In the genomic region with DNA sequence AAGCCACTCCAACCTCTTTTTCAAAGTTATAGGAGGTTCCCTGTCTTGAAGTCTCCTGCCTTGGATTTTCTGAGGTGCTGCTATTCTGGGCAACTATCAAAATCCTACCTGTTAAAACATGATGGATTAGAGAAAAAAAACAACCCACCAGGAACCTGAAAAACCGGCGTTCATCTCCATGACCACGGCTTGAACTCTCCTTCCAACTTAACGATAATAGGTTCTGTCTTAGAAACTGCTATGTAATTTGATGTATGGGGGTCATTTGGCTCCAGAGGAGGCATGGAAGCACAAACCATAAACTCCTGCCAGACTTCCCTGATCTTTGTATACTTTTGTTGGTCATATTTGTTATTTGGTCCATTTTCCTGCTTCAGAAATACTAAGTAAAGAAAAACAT, we compare ENCODE assay signal across 13 mouse cellular contexts. TPM values are rescaled to one million over a fixed set of nuclear protein-coding genes. Genes with fewer than 3 reads are reported as not detected.
DNase-seq lines count a peak whose midpoint lies in the region; ATAC-seq and TF ChIP-seq lines count a peak whose summit lies in the region.
"Had no signal": no experiment of that assay in that cellular context is flagged by ENCODE, and none has a peak within 500 bp of the region (broad histone marks: within the 10 kb centered on the region; RNA-seq: fewer than 3 reads in every experiment).

No protein-coding gene starts in this region.

- peak overlapping the region; percentile 37 for H3K4me3 ChIP-seq in kidney, embryonic 15.5 days (replicated peaks)
- no peak overlapping the region for H3K4me3 ChIP-seq in embryonic fibroblast, embryonic 13.5 days (ENCODE audit: insufficient read depth, low read length)
- peak overlapping the region; percentile 51 for H3K4me3 ChIP-seq in hindbrain, embryonic 15.5 days
- H3K4me3 ChIP-seq in neural tube, embryonic 12.5 days, result peak overlapping the region; percentile 32
- H3K4me3 ChIP-seq: liver, embryonic 15.5 days had no signal

- 4% methylated on average over 4 of the region's 4 CpGs for WGBS in kidney, embryonic 15.5 days
- WGBS in hindbrain, embryonic 15.5 days, result 3% methylated on average over 4 of the region's 4 CpGs
- 1% methylated on average over 4 of the region's 4 CpGs for WGBS in neural tube, embryonic 12.5 days

- H3K9ac ChIP-seq in kidney, embryonic 15.5 days, result no peak overlapping the region
- peak overlapping the region; percentile 46; the same call in 1 of the 2 replicates for H3K9ac ChIP-seq in hindbrain, embryonic 15.5 days
- H3K9ac ChIP-seq in neural tube, embryonic 12.5 days, result peak overlapping the region; percentile 99
- H3K9ac ChIP-seq: liver, embryonic 15.5 days had no signal

- 0 out of 2 replicates have a peak, but pooled peaks cover 4% of the 10 kb centered on the region for H3K36me3 ChIP-seq in kidney, embryonic 15.5 days
- H3K36me3 ChIP-seq in hindbrain, embryonic 15.5 days, result no peaks in the 10 kb centered on the region
- H3K36me3 ChIP-seq in neural tube, embryonic 12.5 days, result peaks cover 20% of the 10 kb centered on the region
- H3K36me3 ChIP-seq: liver, embryonic 15.5 days had no signal

- no peak for TF ChIP-seq POLR2A in embryonic fibroblast, embryonic 13.5 days (IDR thresholded peaks at IDR 0.05; ENCODE audit: low read depth, low read length)

- H3K4me1 ChIP-seq in kidney, embryonic 15.5 days, result peaks cover 83% of the 10 kb centered on the region
- peaks cover 8% of the 10 kb centered on the region for H3K4me1 ChIP-seq in embryonic fibroblast, embryonic 13.5 days (ENCODE audit: control insufficient read depth, insufficient read depth, low read length)
- peaks cover 37% of the 10 kb centered on the region for H3K4me1 ChIP-seq in hindbrain, embryonic 15.5 days (replicated peaks)
- peaks cover 79% of the 10 kb centered on the region for H3K4me1 ChIP-seq in neural tube, embryonic 12.5 days

- TF ChIP-seq CTCF in embryonic fibroblast, embryonic 13.5 days (IDR thresholded peaks at IDR 0.05; ENCODE audit: borderline replicate concordance, insufficient read depth, low read length), result no peak

- peak overlapping the region; percentile 97 for H3K27ac ChIP-seq in kidney, embryonic 15.5 days
- peak overlapping the region; percentile 90; the same call in 1 of the 2 replicates for H3K27ac ChIP-seq in embryonic fibroblast, embryonic 13.5 days (ENCODE audit: insufficient read depth, low read length)
- H3K27ac ChIP-seq in hindbrain, embryonic 15.5 days (replicated peaks), result peak overlapping the region; percentile 95
- H3K27ac ChIP-seq in neural tube, embryonic 12.5 days, result no peak overlapping the region; the same call in 1 of the 2 replicates

- no peak for ATAC-seq in kidney, embryonic 15.5 days (replicated peaks; ENCODE audit: low FRiP score)
- no peak for ATAC-seq in hindbrain, embryonic 15.5 days (ENCODE audit: low FRiP score, low read depth)
- ATAC-seq in neural tube, embryonic 12.5 days (ENCODE audit: low FRiP score, low read depth), result no peak

- no peaks in the 10 kb centered on the region for H3K27me3 ChIP-seq in kidney, embryonic 15.5 days
- H3K27me3 ChIP-seq in hindbrain, embryonic 15.5 days, result peaks cover 12% of the 10 kb centered on the region
- H3K27me3 ChIP-seq in neural tube, embryonic 12.5 days (replicated peaks), result no peaks in the 10 kb centered on the region

- no peak for DNase-seq in kidney, adult 11 months
- no peak for DNase-seq in retina, postnatal 1 day
- DNase-seq in layer of hippocampus, adult 8-10 months (ENCODE audit: low spot score in 2 of 2), result no peak
- DNase-seq: cerebellum, postnatal 10 days; right cerebral cortex, postnatal 14 days had no signal

- no peaks in the 10 kb centered on the region for H3K9me3 ChIP-seq in kidney, embryonic 15.5 days (replicated peaks)
- no peaks in the 10 kb centered on the region for H3K9me3 ChIP-seq in hindbrain, embryonic 15.5 days
- H3K9me3 ChIP-seq in neural tube, embryonic 12.5 days, result no peaks in the 10 kb centered on the region
- H3K9me3 ChIP-seq: liver, embryonic 15.5 days had no signal

- peak overlapping the region; percentile 70 for H3K4me2 ChIP-seq in kidney, embryonic 15.5 days
- peak overlapping the region; percentile 97 for H3K4me2 ChIP-seq in hindbrain, embryonic 15.5 days
- H3K4me2 ChIP-seq in neural tube, embryonic 12.5 days (replicated peaks), result peak overlapping the region; percentile 99
- H3K4me2 ChIP-seq: midbrain, embryonic 11.5 days had no signal

RNA-seq across cellular contexts. Expression of gene 5730596B20Rik, which starts 3.6 kb away (rescaled TPM):
- polyA plus RNA-seq in kidney, embryonic 15.5 days (2015; fragmentation: Nextera tagmentation; extraction: Ambion mirVana), result 2.1 and 2.4 TPM in 2 replicates
- 0.23 TPM in 1 of 2 replicates, not detected in the other for polyA plus RNA-seq in embryonic fibroblast, embryonic 13.5 days (2011; ENCODE audit: insufficient read length, low read depth, missing spikeins)
- 4.0 and 4.3 TPM in 2 replicates for polyA plus RNA-seq in hindbrain, embryonic 15.5 days (2015; fragmentation: Nextera tagmentation; extraction: Ambion mirVana)
- 6.4 and 7.0 TPM in 2 replicates for polyA plus RNA-seq in neural tube, embryonic 12.5 days (2016; fragmentation: Nextera tagmentation; extraction: Ambion mirVana)
- not detected for total RNA-seq in layer of hippocampus, adult 8-10 months (2022)
- total RNA-seq: layer of hippocampus, postnatal 14 days; neutrophil, adult 5-6 weeks had no signal
- polyA plus RNA-seq: midbrain, embryonic 11.5 days had no signal

RNA-seq across cellular contexts. Expression of gene Hoxa2, which starts 9.0 kb away (rescaled TPM):
- 2.2 and 3.6 TPM in 2 replicates for polyA plus RNA-seq in kidney, embryonic 15.5 days (2015; fragmentation: Nextera tagmentation; extraction: Ambion mirVana)
- 4.3 and 4.8 TPM in 2 replicates for polyA plus RNA-seq in embryonic fibroblast, embryonic 13.5 days (2011; ENCODE audit: insufficient read length, low read depth, missing spikeins)
- polyA plus RNA-seq in hindbrain, embryonic 15.5 days (2015; fragmentation: Nextera tagmentation; extraction: Ambion mirVana), result 22.4 and 26.8 TPM in 2 replicates
- 25.6 and 34.2 TPM in 2 replicates for polyA plus RNA-seq in neural tube, embryonic 12.5 days (2016; fragmentation: Nextera tagmentation; extraction: Ambion mirVana)
- not detected for total RNA-seq in layer of hippocampus, adult 8-10 months (2022)
- total RNA-seq: layer of hippocampus, postnatal 14 days; neutrophil, adult 5-6 weeks had no signal

RNA-seq across cellular contexts. Expression of gene Hoxa1, which starts 15.5 kb away (rescaled TPM):
- 0.64 and 0.81 TPM in 2 replicates for polyA plus RNA-seq in kidney, embryonic 15.5 days (2015; fragmentation: Nextera tagmentation; extraction: Ambion mirVana)
- 2.4 and 3.0 TPM in 2 replicates for polyA plus RNA-seq in embryonic fibroblast, embryonic 13.5 days (2011; ENCODE audit: insufficient read length, low read depth, missing spikeins)
- 1.3 and 1.8 TPM in 2 replicates for polyA plus RNA-seq in hindbrain, embryonic 15.5 days (2015; fragmentation: Nextera tagmentation; extraction: Ambion mirVana)
- 4.7 and 5.0 TPM in 2 replicates for polyA plus RNA-seq in neural tube, embryonic 12.5 days (2016; fragmentation: Nextera tagmentation; extraction: Ambion mirVana)
- total RNA-seq in layer of hippocampus, adult 8-10 months (2022), result not detected
- total RNA-seq: layer of hippocampus, postnatal 14 days; neutrophil, adult 5-6 weeks had no signal

RNA-seq across cellular contexts. Expression of gene Hoxa4, which starts 17.9 kb away (rescaled TPM):
- 1.5 and 1.8 TPM in 2 replicates for polyA plus RNA-seq in kidney, embryonic 15.5 days (2015; fragmentation: Nextera tagmentation; extraction: Ambion mirVana)
- polyA plus RNA-seq in embryonic fibroblast, embryonic 13.5 days (2011; ENCODE audit: insufficient read length, low read depth, missing spikeins), result 3.0 and 4.2 TPM in 2 replicates
- 10.6 and 12.2 TPM in 2 replicates for polyA plus RNA-seq in hindbrain, embryonic 15.5 days (2015; fragmentation: Nextera tagmentation; extraction: Ambion mirVana)
- polyA plus RNA-seq in neural tube, embryonic 12.5 days (2016; fragmentation: Nextera tagmentation; extraction: Ambion mirVana), result 7.1 and 9.7 TPM in 2 replicates
- not detected for total RNA-seq in layer of hippocampus, adult 8-10 months (2022)
- total RNA-seq: layer of hippocampus, postnatal 14 days; neutrophil, adult 5-6 weeks had no signal
- polyA plus RNA-seq: midbrain, embryonic 11.5 days had no signal

RNA-seq across cellular contexts. Expression of gene Hoxa5, which starts 30.7 kb away (rescaled TPM):
- polyA plus RNA-seq in kidney, embryonic 15.5 days (2015; fragmentation: Nextera tagmentation; extraction: Ambion mirVana), result 11.0 and 11.5 TPM in 2 replicates
- polyA plus RNA-seq in embryonic fibroblast, embryonic 13.5 days (2011; ENCODE audit: insufficient read length, low read depth, missing spikeins), result 11.9 and 18.6 TPM in 2 replicates
- polyA plus RNA-seq in hindbrain, embryonic 15.5 days (2015; fragmentation: Nextera tagmentation; extraction: Ambion mirVana), result 105 and 115 TPM in 2 replicates
- polyA plus RNA-seq in neural tube, embryonic 12.5 days (2016; fragmentation: Nextera tagmentation; extraction: Ambion mirVana), result 72.6 and 76.1 TPM in 2 replicates
- not detected for total RNA-seq in layer of hippocampus, adult 8-10 months (2022)
- total RNA-seq: layer of hippocampus, postnatal 14 days; neutrophil, adult 5-6 weeks had no signal
- polyA plus RNA-seq: midbrain, embryonic 11.5 days had no signal
